Mouse (Mus musculus): ENCODE results near the gene Ptpre. TPM values are rescaled to one million over a fixed set of nuclear protein-coding genes. Genes with fewer than 3 reads are reported as not detected.
A peak's percentile ranks its signal among the peaks of the same experiment; 100 is the strongest.

Ptpre gene
- polyA plus RNA-seq, 1 experiment from 2014 or later, result 2.3 TPM

- Histone ChIP-seq H3K27me3 (ENCODE audit: insufficient read depth, low read length) (no peaks in the 10 kb centered on the region), H3K36me3 (ENCODE audit: insufficient read depth) (peaks cover 42% of the 10 kb centered on the region), H3K4me3 (ENCODE audit: low read depth, low read length) (peak overlapping the region; percentile 94), H3K9ac (no peak overlapping the region), H3K9me3 (ENCODE audit: low read depth, low read length) (no peaks in the 10 kb centered on the region), H3K4me1 (ENCODE audit: insufficient read depth) (peaks cover 6% of the 10 kb centered on the region; the same call in 1 of the 2 replicates), H3K27ac (ENCODE audit: low read depth) (no peak overlapping the region), H3K4me2 (peak overlapping the region; percentile 83)
- no peak for TF ChIP-seq CTCF (IDR thresholded peaks at IDR 0.05; ENCODE audit: low read depth)
- 69% methylated on average over 1 of the region's 1 CpGs for WGBS
- DNase-seq, result no peak
- no peak for ATAC-seq (ENCODE audit: insufficient read depth)
Measured at GRCm38 (mm10) chr7:135712534-135712933, 175.3 kb downstream of the Ptpre start.

GRCm38 (mm10) chr7:135713326-135713725 is 176.0 kb downstream of the Ptpre start:
- DNase-seq, result no peak
- peak overlapping the region; percentile 83 for H3K4me2 ChIP-seq
- peak overlapping the region; percentile 94 for H3K4me3 ChIP-seq (ENCODE audit: low read depth, low read length)
- H3K9me3 ChIP-seq (ENCODE audit: low read depth, low read length), result no peaks in the 10 kb centered on the region
- WGBS, result 75% methylated on average over 8 of the region's 8 CpGs
- H3K27me3 ChIP-seq (ENCODE audit: insufficient read depth, low read length), result no peaks in the 10 kb centered on the region
- no peak for TF ChIP-seq CTCF (IDR thresholded peaks at IDR 0.05; ENCODE audit: low read depth)
- H3K4me1 ChIP-seq (ENCODE audit: insufficient read depth), result peaks cover 6% of the 10 kb centered on the region; the same call in 1 of the 2 replicates
- H3K36me3 ChIP-seq (ENCODE audit: insufficient read depth), result peaks cover 34% of the 10 kb centered on the region
- H3K27ac ChIP-seq (ENCODE audit: low read depth), result no peak overlapping the region
- ATAC-seq (ENCODE audit: insufficient read depth), result no peak
- H3K9ac ChIP-seq, result 0 out of 2 replicates have a peak overlapping the region, but pooled peaks have one; percentile 3

- peak overlapping the region; percentile 94 for H3K4me3 ChIP-seq (ENCODE audit: low read depth, low read length)
- 2% methylated on average over 7 of the region's 7 CpGs for WGBS
- no peaks in the 10 kb centered on the region for H3K9me3 ChIP-seq (ENCODE audit: low read depth, low read length)
- peak overlapping the region; percentile 97 for H3K9ac ChIP-seq
- peaks cover 6% of the 10 kb centered on the region; the same call in 1 of the 2 replicates for H3K4me1 ChIP-seq (ENCODE audit: insufficient read depth)
- peak; percentile 29 for DNase-seq
- H3K4me2 ChIP-seq, result peak overlapping the region; percentile 83
- H3K36me3 ChIP-seq (ENCODE audit: insufficient read depth), result peaks cover 17% of the 10 kb centered on the region
- TF ChIP-seq CTCF (IDR thresholded peaks at IDR 0.05; ENCODE audit: low read depth), result no peak
- ATAC-seq (ENCODE audit: insufficient read depth), result no peak
- H3K27me3 ChIP-seq (ENCODE audit: insufficient read depth, low read length), result no peaks in the 10 kb centered on the region
- H3K27ac ChIP-seq (ENCODE audit: low read depth), result peak overlapping the region; percentile 91; the same call in 1 of the 2 replicates
Measured at GRCm38 (mm10) chr7:135715166-135715565, 177.9 kb downstream of the Ptpre start.

- peak within 1 kb of the TSS; percentile 97 for H3K9ac ChIP-seq
- peaks cover 6% of the 10 kb centered on the region; the same call in 1 of the 2 replicates for H3K4me1 ChIP-seq (ENCODE audit: insufficient read depth)
- WGBS, result under 1% methylated on average over 82 of the region's 82 CpGs
- ATAC-seq (ENCODE audit: insufficient read depth) (peak; percentile 35), DNase-seq (peak; percentile 61)
- H3K27ac ChIP-seq (ENCODE audit: low read depth), result peak within 1 kb of the TSS; percentile 91
- H3K27me3 ChIP-seq (ENCODE audit: insufficient read depth, low read length), result no peaks in the 10 kb centered on the region
- H3K4me2 ChIP-seq, result peak within 1 kb of the TSS; percentile 83
- no peaks in the 10 kb centered on the region for H3K9me3 ChIP-seq (ENCODE audit: low read depth, low read length)
- TF ChIP-seq CTCF (IDR thresholded peaks at IDR 0.05; ENCODE audit: low read depth), result no peak
- H3K36me3 ChIP-seq (ENCODE audit: insufficient read depth), result peaks cover 11% of the 10 kb centered on the region
- H3K4me3 ChIP-seq (ENCODE audit: low read depth, low read length), result peak within 1 kb of the TSS; percentile 94
Measured at GRCm38 (mm10) chr7:135715642-135716444, 178.6 kb downstream of the Ptpre start, which contains the start of gene Mki67. Gene Mki67 (minus strand): TSS chr7:135716361.

GRCm38 (mm10) chr7:135716445-135716877 is 179.2 kb downstream of the Ptpre start:
- peak overlapping the region; percentile 91; the same call in 1 of the 2 replicates for H3K27ac ChIP-seq (ENCODE audit: low read depth)
- ATAC-seq (ENCODE audit: insufficient read depth) (peak; percentile 98), DNase-seq (peak; percentile 99)
- peaks cover 8% of the 10 kb centered on the region for H3K36me3 ChIP-seq (ENCODE audit: insufficient read depth)
- peak overlapping the region; percentile 83 for H3K4me2 ChIP-seq
- WGBS, result 1% methylated on average over 26 of the region's 28 CpGs
- H3K4me3 ChIP-seq (ENCODE audit: low read depth, low read length), result peak overlapping the region; percentile 94
- peaks cover 6% of the 10 kb centered on the region; the same call in 1 of the 2 replicates for H3K4me1 ChIP-seq (ENCODE audit: insufficient read depth)
- no peak for TF ChIP-seq CTCF (IDR thresholded peaks at IDR 0.05; ENCODE audit: low read depth)
- H3K9ac ChIP-seq, result peak overlapping the region; percentile 97
- no peaks in the 10 kb centered on the region for H3K9me3 ChIP-seq (ENCODE audit: low read depth, low read length)
- H3K27me3 ChIP-seq (ENCODE audit: insufficient read depth, low read length), result no peaks in the 10 kb centered on the region

- ATAC-seq (ENCODE audit: insufficient read depth) (no peak), DNase-seq (no peak)
- no peaks in the 10 kb centered on the region for H3K9me3 ChIP-seq (ENCODE audit: low read depth, low read length)
- 62% methylated on average over 7 of the region's 7 CpGs for WGBS
- H3K4me1 ChIP-seq (ENCODE audit: insufficient read depth), result peaks cover 7% of the 10 kb centered on the region; the same call in 1 of the 2 replicates
- peaks cover 8% of the 10 kb centered on the region for H3K36me3 ChIP-seq (ENCODE audit: insufficient read depth)
- peak overlapping the region; percentile 40 for H3K9ac ChIP-seq
- peak overlapping the region; percentile 83 for H3K4me2 ChIP-seq
- no peaks in the 10 kb centered on the region for H3K27me3 ChIP-seq (ENCODE audit: insufficient read depth, low read length)
- H3K27ac ChIP-seq (ENCODE audit: low read depth), result no peak overlapping the region
- H3K4me3 ChIP-seq (ENCODE audit: low read depth, low read length), result peak overlapping the region; percentile 94
- TF ChIP-seq CTCF (IDR thresholded peaks at IDR 0.05; ENCODE audit: low read depth), result no peak
Measured at GRCm38 (mm10) chr7:135716968-135717557, 179.8 kb downstream of the Ptpre start.

All from lung, embryonic 14.5 days (tissue).